ENCODE assay signal across 30 mouse cellular contexts in the genomic region with DNA sequence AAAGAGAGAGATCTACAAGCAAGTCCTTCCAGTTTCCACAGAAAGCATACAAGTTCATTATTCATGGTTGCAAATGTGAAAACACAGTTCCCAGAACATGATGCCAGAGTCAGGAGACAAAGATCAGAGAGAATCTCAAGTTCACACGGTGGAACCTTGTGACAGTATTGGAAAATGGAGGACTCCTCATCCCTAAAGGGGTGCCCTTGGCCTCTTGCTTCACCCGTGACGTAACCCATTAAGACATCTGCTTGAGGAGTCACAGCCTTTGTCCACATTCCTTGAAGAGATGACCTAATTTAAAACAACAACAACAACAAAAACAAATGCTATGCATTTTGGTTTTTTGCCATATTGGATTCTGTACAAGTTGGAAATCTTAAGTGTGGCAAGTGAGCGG. TPM values are rescaled to one million over a fixed set of nuclear protein-coding genes. Genes with fewer than 3 reads are reported as not detected.
DNase-seq lines count a peak whose midpoint lies in the region.
"Had no signal": no experiment of that assay in that cellular context is flagged by ENCODE, and none has a peak within 500 bp of the region (broad histone marks: within the 10 kb centered on the region; RNA-seq: fewer than 3 reads in every experiment).

No protein-coding gene starts in this region.

- no peaks in the 10 kb centered on the region for H3K27me3 ChIP-seq in heart, embryonic 10.5 days (ENCODE audit: insufficient read depth, poor library complexity, severe bottlenecking)
- H3K27me3 ChIP-seq: forebrain, embryonic 13.5 days; hindbrain, embryonic 12.5 days; hindbrain, embryonic 15.5 days had no signal

- H3K9me3 ChIP-seq in heart, embryonic 10.5 days: no peaks in the 10 kb centered on the region
- H3K9me3 ChIP-seq: forebrain, embryonic 10.5 days; forebrain, embryonic 13.5 days; hindbrain, embryonic 12.5 days; hindbrain, embryonic 15.5 days had no signal

- H3K36me3 ChIP-seq in heart, embryonic 10.5 days: no peaks in the 10 kb centered on the region
- H3K36me3 ChIP-seq: forebrain, embryonic 10.5 days; hindbrain, embryonic 12.5 days; hindbrain, embryonic 15.5 days had no signal

- no peaks in the 10 kb centered on the region for H3K4me1 ChIP-seq in heart, embryonic 10.5 days
- H3K4me1 ChIP-seq: forebrain, embryonic 10.5 days; forebrain, embryonic 13.5 days; hindbrain, embryonic 12.5 days; hindbrain, embryonic 15.5 days had no signal

- 83% methylated on average over 4 of the region's 4 CpGs for WGBS in heart, embryonic 10.5 days

- H3K4me3 ChIP-seq in heart, embryonic 10.5 days: no peak overlapping the region
- H3K4me3 ChIP-seq: forebrain, embryonic 10.5 days; forebrain, embryonic 13.5 days; hindbrain, embryonic 12.5 days; hindbrain, embryonic 15.5 days had no signal

- peak; percentile 10 for DNase-seq in adrenal gland, adult 2 months
- DNase-seq in adrenal gland, postnatal 36 days: no peak
- peak; percentile 71 for DNase-seq in heart, adult 11 months
- DNase-seq in heart, embryonic 10.5 days (ENCODE audit: low spot score): no peak
- peak; percentile 9 for DNase-seq in lung, postnatal 36 days
- no peak for DNase-seq in lung, postnatal 25 days (ENCODE audit: low spot score)
- DNase-seq: adrenal gland, postnatal 10 days; cerebellum, adult 18-20 months; cerebellum, adult 9-10 months; cerebellum, postnatal 14 days; gastrocnemius, postnatal 10 days; gastrocnemius, postnatal 36 days had no signal

- H3K27ac ChIP-seq in heart, embryonic 10.5 days: no peak overlapping the region
- H3K27ac ChIP-seq: forebrain, embryonic 10.5 days; forebrain, embryonic 13.5 days; hindbrain, embryonic 12.5 days; hindbrain, embryonic 15.5 days had no signal

RNA-seq across cellular contexts. Expression of a gene that starts 29.8 kb away (rescaled TPM):
- not detected for total RNA-seq in adrenal gland, adult 2 months (2021)
- not detected in 2 replicates for polyA plus RNA-seq in adrenal gland, adult 2 months (2012; rRNA removed)
- total RNA-seq in adrenal gland, postnatal 36 days (2021): not detected
- polyA plus RNA-seq in heart, embryonic 10.5 days (2016; fragmentation: Nextera tagmentation; extraction: Ambion mirVana): 0.41 TPM in 1 of 2 replicates, not detected in the other
- total RNA-seq: ES-E14; gastrocnemius, adult 18-20 months; gastrocnemius, postnatal 10 days; gastrocnemius, postnatal 36 days; granulocyte monocyte progenitor cell, adult 5-6 weeks; heart, postnatal 25 days; hematopoietic stem cell, adult 5-6 weeks had no signal
- polyA plus RNA-seq: activated CD4-positive, CD25-positive, alpha-beta regulatory T cell, adult 4 months; embryonic facial prominence, embryonic 11.5 days; embryonic facial prominence, embryonic 14.5 days; forebrain, embryonic 10.5 days; forebrain, embryonic 16.5 days; heart, embryonic 14.5 days; heart, postnatal 0 days; hindbrain, embryonic 12.5 days; hindbrain, embryonic 15.5 days had no signal

RNA-seq across cellular contexts. Expression of a gene that starts 54.1 kb away (rescaled TPM):
- not detected for total RNA-seq in adrenal gland, adult 2 months (2021)
- polyA plus RNA-seq in adrenal gland, adult 2 months (2012; rRNA removed): not detected in 2 replicates
- not detected for total RNA-seq in adrenal gland, postnatal 36 days (2021)
- polyA plus RNA-seq in heart, embryonic 10.5 days (2016; fragmentation: Nextera tagmentation; extraction: Ambion mirVana): not detected in 2 replicates
- total RNA-seq: adrenal gland, postnatal 10 days; ES-E14; gastrocnemius, adult 18-20 months; gastrocnemius, postnatal 10 days; gastrocnemius, postnatal 36 days; granulocyte monocyte progenitor cell, adult 5-6 weeks; heart, postnatal 25 days; hematopoietic stem cell, adult 5-6 weeks had no signal
- polyA plus RNA-seq: activated CD4-positive, CD25-positive, alpha-beta regulatory T cell, adult 4 months; embryonic facial prominence, embryonic 11.5 days; embryonic facial prominence, embryonic 14.5 days; forebrain, embryonic 10.5 days; forebrain, embryonic 13.5 days; forebrain, embryonic 16.5 days; heart, embryonic 11.5 days; heart, embryonic 14.5 days; heart, postnatal 0 days; hindbrain, embryonic 12.5 days; hindbrain, embryonic 15.5 days; intestine, embryonic 14.5 days; intestine, postnatal 0 days had no signal

RNA-seq across cellular contexts. Expression of a gene that starts 58.9 kb away (rescaled TPM):
- 10 to 100 TPM; 46.0 to 59.0 TPM for total RNA-seq in adrenal gland, adult 2 months (2021)
- polyA plus RNA-seq in adrenal gland, adult 2 months (2012; rRNA removed): 17.1 and 18.3 TPM in 2 replicates
- total RNA-seq in adrenal gland, postnatal 36 days (2021): 10 to 100 TPM; 53.3 to 58.0 TPM
- 123 and 136 TPM in 2 replicates for polyA plus RNA-seq in heart, embryonic 10.5 days (2016; fragmentation: Nextera tagmentation; extraction: Ambion mirVana)

Comparison
In these comparisons a context has a peak if more than half of its experiments do, and no peak if none do; other contexts are left out.
1. DNase-seq: peak in adrenal gland, adult 2 months (single experiment), heart, adult 11 months (single experiment) and lung, postnatal 36 days (single experiment); none in adrenal gland, postnatal 36 days (0 of 2), heart, embryonic 10.5 days (single experiment) and lung, postnatal 25 days (single experiment).